Mouse (Mus musculus) spleen, adult 2 months (tissue): ENCODE results near the gene Pias3.

ENCODE experiments used
- CTCF ChIP-seq: fragments of 200-500 bp; IDR thresholded peaks from 2 replicates; pipeline ENCODE4 v1.5.1; 2011; ENCODE audit warnings: mild to moderate bottlenecking, inconsistent platforms; ENCODE audit not compliant: insufficient read depth, insufficient read length, insufficient replicate concordance; ENCODE audit errors: extremely low read depth
- POLR2A ChIP-seq: fragments of 200-500 bp; IDR thresholded peaks from 2 replicates; pipeline ENCODE4 v1.6.1; 2011; ENCODE audit warnings: low read depth, low read length, inconsistent platforms

DNA sequence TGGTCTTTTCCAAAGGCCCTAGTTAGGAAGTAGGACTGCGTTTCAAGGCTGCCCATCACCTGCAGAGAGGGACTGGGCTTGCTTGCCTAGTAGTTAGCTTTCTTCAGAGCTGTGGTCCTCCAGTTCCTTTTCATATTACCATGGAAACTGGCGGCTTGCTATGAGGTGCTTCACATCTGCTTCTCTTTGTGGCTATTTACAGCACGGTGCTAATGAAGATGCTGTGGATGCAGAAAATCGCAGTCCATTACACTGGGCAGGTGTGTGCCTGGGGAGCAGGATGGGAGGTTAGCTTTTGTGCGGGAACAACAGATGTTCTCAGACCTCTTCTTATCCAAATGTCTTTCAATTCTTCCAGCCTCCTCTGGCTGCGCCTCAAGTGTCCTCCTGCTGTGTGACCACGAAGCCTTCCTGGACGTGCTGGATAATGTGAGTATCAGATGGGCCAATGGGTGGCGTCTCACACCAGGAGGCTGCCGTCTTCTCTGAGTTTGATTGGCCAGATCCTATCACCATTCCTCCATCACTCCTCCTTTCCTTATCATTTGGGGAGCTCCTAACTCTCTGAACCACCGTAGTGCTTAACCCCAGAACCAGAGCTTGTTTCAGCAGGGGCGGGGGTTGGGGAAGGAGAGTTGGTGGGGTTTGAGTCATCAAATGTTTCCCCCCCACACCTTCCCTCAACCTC, 15.8 kb upstream of the Pias3 start:
- TF ChIP-seq POLR2A (no peak), CTCF (no peak)
